Mouse (Mus musculus) liver, postnatal 0 days (tissue): ENCODE results near the gene St8sia1.
A peak's percentile ranks its signal among the peaks of the same experiment; 100 is the strongest.

Experiments
- CTCF ChIP-seq: sonication (generic); IDR thresholded peaks from 2 replicates; pipeline ENCODE4 v1.5.1; 2016; ENCODE audit warnings: antibody characterized with exemption, low read depth
- EP300 ChIP-seq: IDR thresholded peaks from 2 replicates; pipeline ENCODE4 v1.6.1; 2016; ENCODE audit warnings: antibody characterized with exemption, low read depth, mild to moderate bottlenecking

GRCm38 (mm10) chr6:142988753-142989152 is 24.5 kb upstream of the St8sia1 start:
- no peak for TF ChIP-seq EP300
- TF ChIP-seq CTCF = peak; percentile 93
